Mouse (Mus musculus): ENCODE measurements around the gene Usp6nl.

Usp6nl gene

GRCm38 (mm10) chr2:6333570-6333969, 11.1 kb downstream of the Usp6nl start:
- DNase-seq (ENCODE audit: low spot score in 2 of 2), result no peak

GRCm38 (mm10) chr2:6334011-6334410, 11.5 kb downstream of the Usp6nl start:
- DNase-seq (ENCODE audit: low spot score in 2 of 2), result no peak

GRCm38 (mm10) chr2:6335032-6335735, 12.7 kb downstream of the Usp6nl start:
- DNase-seq (ENCODE audit: low spot score in 2 of 2), result no peak

GRCm38 (mm10) chr2:6336013-6336412, 13.5 kb downstream of the Usp6nl start:
- no peak for DNase-seq (ENCODE audit: low spot score in 2 of 2)

GRCm38 (mm10) chr2:6336649-6337048, 14.2 kb downstream of the Usp6nl start:
- no peak for DNase-seq (ENCODE audit: low spot score in 2 of 2)

GRCm38 (mm10) chr2:6337436-6337835, 15.0 kb downstream of the Usp6nl start:
- no peak for DNase-seq (ENCODE audit: low spot score in 2 of 2)

GRCm38 (mm10) chr2:6338031-6338629, 15.7 kb downstream of the Usp6nl start:
- DNase-seq (ENCODE audit: low spot score in 2 of 2), result no peak

- DNase-seq (ENCODE audit: low spot score in 2 of 2), result no peak
Observed at GRCm38 (mm10) chr2:6340439-6340838, 18.0 kb downstream of the Usp6nl start.

- no peak for DNase-seq (ENCODE audit: low spot score in 2 of 2)
Observed at GRCm38 (mm10) chr2:6341496-6341895, 19.0 kb downstream of the Usp6nl start.

GRCm38 (mm10) chr2:6349256-6350092, 27.0 kb downstream of the Usp6nl start:
- DNase-seq (ENCODE audit: low spot score in 2 of 2), result no peak

GRCm38 (mm10) chr2:6350164-6350563, 27.7 kb downstream of the Usp6nl start:
- no peak for DNase-seq (ENCODE audit: low spot score in 2 of 2)

GRCm38 (mm10) chr2:6350931-6351695, 28.6 kb downstream of the Usp6nl start:
- no peak for DNase-seq (ENCODE audit: low spot score in 2 of 2)

GRCm38 (mm10) chr2:6352541-6352971, 30.1 kb downstream of the Usp6nl start:
- DNase-seq (ENCODE audit: low spot score in 2 of 2), result no peak

GRCm38 (mm10) chr2:6353060-6353459, 30.6 kb downstream of the Usp6nl start:
- DNase-seq (ENCODE audit: low spot score in 2 of 2), result no peak

GRCm38 (mm10) chr2:6357306-6357705, 34.8 kb downstream of the Usp6nl start:
- no peak for DNase-seq (ENCODE audit: low spot score in 2 of 2)

- DNase-seq (ENCODE audit: low spot score in 2 of 2), result no peak
Observed at GRCm38 (mm10) chr2:6359645-6360044, 37.2 kb downstream of the Usp6nl start.

- DNase-seq (ENCODE audit: low spot score in 2 of 2), result no peak
Observed at GRCm38 (mm10) chr2:6363126-6363525, 40.7 kb downstream of the Usp6nl start.

GRCm38 (mm10) chr2:6363922-6364321, 41.5 kb downstream of the Usp6nl start:
- DNase-seq (ENCODE audit: low spot score in 2 of 2), result no peak

GRCm38 (mm10) chr2:6366521-6366928, 44.1 kb downstream of the Usp6nl start:
- DNase-seq (ENCODE audit: low spot score in 2 of 2), result no peak

GRCm38 (mm10) chr2:6366973-6367372, 44.5 kb downstream of the Usp6nl start:
- no peak for DNase-seq (ENCODE audit: low spot score in 2 of 2)

GRCm38 (mm10) chr2:6367497-6367896, 45.0 kb downstream of the Usp6nl start:
- DNase-seq (ENCODE audit: low spot score in 2 of 2), result no peak

- no peak for DNase-seq (ENCODE audit: low spot score in 2 of 2)
Observed at GRCm38 (mm10) chr2:6374216-6374615, 51.7 kb downstream of the Usp6nl start.
